Mouse (Mus musculus) G1E (cell line): ENCODE data around the gene Psma2. TPM values are rescaled to one million over a fixed set of nuclear protein-coding genes. Genes with fewer than 3 reads are reported as not detected.
A peak's percentile ranks its signal among the peaks of the same experiment; 100 is the strongest.

Experiments
- ATAC-seq: 2 replicates; pipeline ENCODE4 v1.8.0; 2016; ENCODE audit warnings: mild to moderate bottlenecking; ENCODE audit not compliant: insufficient number of reproducible peaks, poor library complexity, low FRiP score, severe bottlenecking; ENCODE audit errors: extremely low read depth
- DNase-seq: peaks from one replicate; pipeline ENCODE4 v3.0.0; 2012; ENCODE audit warnings: low spot score
- H3K27me3 ChIP-seq: 2 replicates; pipeline ENCODE4 v1.6.1; 2012; ENCODE audit warnings: mild to moderate bottlenecking, low read length, inconsistent platforms; ENCODE audit not compliant: insufficient read depth
- H3K36me3 ChIP-seq: replicated peaks from 2 replicates; pipeline ENCODE3; 2012; ENCODE audit warnings: mild to moderate bottlenecking, inconsistent platforms
- H3K4me1 ChIP-seq: 2 replicates; pipeline ENCODE4 v1.6.1; 2012; ENCODE audit warnings: low read depth, low read length, inconsistent platforms, mixed read lengths; ENCODE audit not compliant: insufficient read depth
- H3K4me3 ChIP-seq: 2 replicates; pipeline ENCODE4 v1.5.1; 2012; ENCODE audit warnings: low read depth, mild to moderate bottlenecking, inconsistent platforms, low read length, moderate library complexity, mixed read lengths
- H3K9me3 ChIP-seq: replicated peaks from 2 replicates; pipeline ENCODE4 v1.6.1; 2012; ENCODE audit warnings: inconsistent platforms
- CTCF ChIP-seq: IDR thresholded peaks from 2 replicates; pipeline ENCODE4 v1.5.1; 2012; ENCODE audit warnings: low read depth, low read length, inconsistent platforms, mixed read lengths
- GATA1 ChIP-seq: IDR thresholded peaks from 2 replicates; pipeline ENCODE4 v1.6.1; 2012; ENCODE audit warnings: borderline replicate concordance, low read length, inconsistent platforms, mixed read lengths
- GATA2 ChIP-seq: IDR thresholded peaks from 2 replicates; pipeline ENCODE4 v1.6.1; 2012; ENCODE audit warnings: low read depth, low read length, inconsistent platforms, borderline replicate concordance
- POLR2AphosphoS5 ChIP-seq: IDR thresholded peaks from 2 replicates; pipeline ENCODE4 v1.6.1; 2012; ENCODE audit warnings: low read depth, low read length, inconsistent platforms; ENCODE audit not compliant: insufficient replicate concordance
- TAL1 ChIP-seq: conservative IDR thresholded peaks from 2 replicates; pipeline ENCODE4 v1.6.1; 2012; ENCODE audit warnings: low read depth, low read length, inconsistent platforms, mixed read lengths
- polyA plus RNA-seq: library from polyadenylated mRNA; stranded (reverse); fragments of >175 nt; gene quantifications from 2 replicates; pipeline ENCODE4 v1.2.3, GENCODE M21; 2012
- total RNA-seq, 2 experiments: library from RNA; stranded (forward) in 1 of 2; stranded (reverse) in 1 of 2; fragments of 200-1000 nt in 1 of 2; fragments of >200 nt in 1 of 2; fragmentation: Nextera tagmentation in 1 of 2; gene quantifications; 2 replicates each; pipeline ENCODE4 v1.2.3; 2014 to 2017

Gene Psma2
- total RNA-seq (2014; fragmentation: Nextera tagmentation) (58.2 and 60.0 TPM in 2 replicates), total RNA-seq (2017) (139 and 165 TPM in 2 replicates), polyA plus RNA-seq (7.8 and 7.9 TPM in 2 replicates)

- Histone ChIP-seq H3K4me1 (peaks cover 27% of the 10 kb centered on the region), H3K9me3 (no peaks in the 10 kb centered on the region), H3K4me3 (peak within 1 kb of the TSS; percentile 99), H3K36me3 (peaks cover 46% of the 10 kb centered on the region), H3K27me3 (no peaks in the 10 kb centered on the region)
- TF ChIP-seq CTCF (no peak), GATA1 (no peak), POLR2AphosphoS5 (no peak), TAL1 (no peak), GATA2 (no peak)
- peak; percentile 82 for DNase-seq
- ATAC-seq: peak; percentile 91
Measured at GRCm38 (mm10) chr13:14612926-14613529, at the start of gene Psma2, which contains the start of gene Mrpl32. Psma2 (plus strand) TSS chr13:14613240. Mrpl32 (minus strand) TSS chr13:14613165.

- no peak for TF ChIP-seq POLR2AphosphoS5
- Histone ChIP-seq H3K4me1 (no peaks in the 10 kb centered on the region; the same call in 1 of the 2 replicates), H3K9me3 (no peaks in the 10 kb centered on the region), H3K27me3 (no peaks in the 10 kb centered on the region), H3K4me3 (no peak overlapping the region), H3K36me3 (no peaks in the 10 kb centered on the region)
- ATAC-seq (no peak), DNase-seq (no peak)
Measured at GRCm38 (mm10) chr13:14574128-14574527, 38.9 kb upstream of the Psma2 start.

GRCm38 (mm10) chr13:14580392-14580791, 32.6 kb upstream of the Psma2 start:
- no peaks in the 10 kb centered on the region for H3K27me3 ChIP-seq
- peaks cover 7% of the 10 kb centered on the region for H3K4me1 ChIP-seq
- H3K36me3 ChIP-seq: no peaks in the 10 kb centered on the region
- DNase-seq (no peak), ATAC-seq (no peak)
- no peak overlapping the region for H3K4me3 ChIP-seq
- H3K9me3 ChIP-seq: no peaks in the 10 kb centered on the region
- TF ChIP-seq POLR2AphosphoS5: no peak
- no peak for TF ChIP-seq TAL1
- no peak for TF ChIP-seq GATA1
- no peak for TF ChIP-seq CTCF
- no peak for TF ChIP-seq GATA2

- DNase-seq: no peak
- Histone ChIP-seq H3K9me3 (no peaks in the 10 kb centered on the region), H3K4me3 (no peak overlapping the region), H3K36me3 (peaks cover 6% of the 10 kb centered on the region), H3K4me1 (peaks cover 4% of the 10 kb centered on the region), H3K27me3 (no peaks in the 10 kb centered on the region)
- no peak for TF ChIP-seq POLR2AphosphoS5
- no peak for TF ChIP-seq TAL1
- TF ChIP-seq GATA1: no peak
- no peak for TF ChIP-seq CTCF
- TF ChIP-seq GATA2: no peak
- no peak for ATAC-seq
Measured at GRCm38 (mm10) chr13:14602744-14603143, 10.3 kb upstream of the Psma2 start.

- H3K4me1 ChIP-seq: peaks cover 18% of the 10 kb centered on the region
- TF ChIP-seq POLR2AphosphoS5 (no peak; the same call in 1 of the 2 replicates), GATA2 (no peak), TAL1 (no peak)
- DNase-seq (no peak), ATAC-seq (no peak)
- H3K36me3 ChIP-seq: peaks cover 32% of the 10 kb centered on the region
- H3K4me3 ChIP-seq: no peak overlapping the region
- no peaks in the 10 kb centered on the region for H3K9me3 ChIP-seq
- H3K27me3 ChIP-seq: no peaks in the 10 kb centered on the region
Measured at GRCm38 (mm10) chr13:14607616-14608015, 5.4 kb upstream of the Psma2 start.

- no peak for TF ChIP-seq CTCF
- no peak for TF ChIP-seq POLR2AphosphoS5
- TF ChIP-seq GATA1: no peak
- TF ChIP-seq GATA2: no peak
- TF ChIP-seq TAL1: no peak
- no peak for DNase-seq
- peaks cover 29% of the 10 kb centered on the region for H3K4me1 ChIP-seq
Measured at GRCm38 (mm10) chr13:14612463-14612862, 577 bp upstream of the Psma2 start.

More at GRCm38 (mm10) chr13:14612463-14612862, 577 bp upstream of the Psma2 start:
- no peak for ATAC-seq
- Histone ChIP-seq H3K36me3 (peaks cover 44% of the 10 kb centered on the region), H3K4me3 (peak overlapping the region; percentile 99), H3K27me3 (no peaks in the 10 kb centered on the region), H3K9me3 (no peaks in the 10 kb centered on the region)
